Mouse (Mus musculus) CH12F3 (cell line): ENCODE results near the gene Casp1.

Experiments
- in situ Hi-C: fragments of 300-500 bp; cut with MboI; formaldehyde crosslinking; loops from 2 replicates; pipeline ENCODE4 v1.14.3; 2020; ENCODE audit warnings: low sequenced_read_pairs

Casp1 gene

GRCm38 (mm10) chr9:5298329-5299131, at the start of gene Casp1:
TSS of gene Casp1 (plus strand) at chr9:5298517.
- in situ Hi-C loops = no loop called here

GRCm38 (mm10) chr9:5263951-5264475, 34.3 kb upstream of the Casp1 start:
- in situ Hi-C loops = no loop called here

GRCm38 (mm10) chr9:5270274-5270673, 28.0 kb upstream of the Casp1 start:
- in situ Hi-C loops = no loop called here

GRCm38 (mm10) chr9:5270884-5271283, 27.4 kb upstream of the Casp1 start:
- in situ Hi-C loops = no loop called here

DNA sequence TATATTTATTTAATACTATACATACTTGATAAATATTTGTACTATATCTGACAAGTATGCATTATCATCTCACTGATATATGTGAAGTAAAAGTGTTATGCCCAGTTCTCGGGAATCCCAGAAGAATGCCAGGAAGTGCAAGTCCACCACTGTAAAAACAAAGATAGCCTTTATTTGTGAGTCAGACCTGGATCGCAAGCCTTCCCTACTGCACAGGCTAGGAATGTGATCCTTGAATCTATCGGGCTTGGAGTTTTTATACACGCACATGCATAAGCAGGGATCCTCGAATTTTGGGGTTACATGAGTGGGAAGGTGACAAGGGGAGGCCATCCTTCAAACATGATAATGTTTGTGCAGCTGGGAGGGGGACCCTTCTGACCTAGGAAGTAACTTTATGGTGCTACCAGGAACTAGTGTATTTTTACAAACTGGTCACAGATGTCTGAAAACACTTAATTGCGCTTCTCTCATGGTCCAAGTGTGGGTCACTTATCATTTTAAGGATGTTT, 26.9 kb upstream of the Casp1 start:
- in situ Hi-C loops = no loop called here

GRCm38 (mm10) chr9:5286071-5286470, 12.2 kb upstream of the Casp1 start:
- in situ Hi-C loops = no loop called here

DNA sequence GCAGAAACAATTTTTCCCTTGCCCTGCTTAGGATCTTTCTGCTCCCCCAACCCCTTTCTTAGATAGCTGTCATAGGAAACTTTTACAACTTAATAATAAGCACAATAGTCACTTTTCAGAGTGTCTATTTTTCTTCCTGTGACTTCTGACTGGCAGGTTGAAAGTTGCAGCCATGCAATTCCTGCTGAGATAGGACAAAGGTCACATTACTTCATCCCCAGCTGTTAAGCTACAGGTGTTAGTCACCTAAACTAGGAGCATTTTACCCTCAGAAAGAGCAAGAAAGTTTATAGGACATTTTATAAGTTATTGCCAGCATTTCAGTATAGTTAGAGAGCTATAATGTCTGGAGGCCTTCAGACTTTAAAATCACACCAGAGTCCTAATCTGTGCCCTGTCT, 11.7 kb upstream of the Casp1 start:
- in situ Hi-C loops = no loop called here

GRCm38 (mm10) chr9:5296354-5297237, 1.7 kb upstream of the Casp1 start:
- in situ Hi-C loops = no loop called here

GRCm38 (mm10) chr9:5299132-5299381, 740 bp downstream of the Casp1 start:
- in situ Hi-C loops = no loop called here

GRCm38 (mm10) chr9:5308561-5308960, 10.2 kb downstream of the Casp1 start, which contains the start of gene Casp4:
TSS of gene Casp4 (plus strand) at chr9:5308828.
- in situ Hi-C loops = no loop called here

DNA sequence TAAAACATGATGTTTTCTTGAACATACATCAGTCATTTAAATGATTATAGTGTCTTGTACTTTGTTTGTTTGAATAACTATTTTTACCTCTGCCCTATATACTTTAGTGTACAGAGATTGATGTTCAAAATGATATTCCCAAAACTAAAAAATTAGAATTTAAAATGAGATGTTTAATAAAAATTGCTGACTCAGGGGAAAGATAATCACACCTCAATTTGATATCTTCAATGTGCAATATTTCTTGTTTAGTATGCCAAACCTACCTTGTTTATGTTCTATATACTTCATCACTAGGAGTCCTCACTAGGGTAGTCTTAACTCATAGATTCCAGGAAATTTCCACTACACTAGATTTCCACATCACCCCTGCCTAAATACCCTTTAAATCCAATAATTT, 11.8 kb downstream of the Casp1 start:
- in situ Hi-C loops = no loop called here

DNA sequence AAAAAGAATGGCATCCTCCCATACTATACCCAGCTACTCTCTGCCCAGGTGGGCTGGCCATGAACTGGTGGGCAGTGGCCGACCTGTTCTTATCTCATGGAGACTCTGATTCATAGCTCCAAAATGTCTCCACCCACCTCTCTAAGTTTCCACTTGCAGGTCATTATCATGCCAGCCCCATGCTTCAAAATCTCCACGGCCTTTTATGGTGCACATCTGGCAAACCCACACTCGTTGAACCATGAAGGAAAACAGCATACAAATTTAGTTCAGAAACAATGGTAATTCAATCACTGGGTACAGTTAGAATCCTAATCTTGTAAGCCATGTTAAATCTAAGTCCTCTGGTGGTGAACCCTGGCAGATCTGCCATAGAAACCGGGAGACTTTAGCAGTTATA, 13.1 kb downstream of the Casp1 start:
- in situ Hi-C loops = no loop called here

GRCm38 (mm10) chr9:5328204-5328603, 29.9 kb downstream of the Casp1 start:
- in situ Hi-C loops = no loop called here

DNA sequence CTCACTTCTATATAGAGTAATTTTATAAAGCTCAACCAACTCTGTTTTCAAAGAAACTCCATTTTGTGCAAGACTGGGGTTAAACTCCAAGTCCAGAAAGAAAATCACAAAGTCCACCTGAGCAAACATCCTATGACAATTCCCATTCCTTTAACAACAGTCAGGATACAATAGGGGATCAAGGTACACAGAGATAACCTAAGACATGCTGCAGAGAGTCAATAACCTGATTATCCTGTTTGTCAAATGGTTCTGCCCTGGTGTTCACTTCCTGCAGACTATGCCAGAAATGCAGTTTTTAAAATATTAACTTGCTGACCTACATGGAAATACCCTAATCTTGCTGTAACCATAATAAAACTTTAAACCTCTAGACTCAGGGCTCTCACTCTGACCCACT, 34.1 kb downstream of the Casp1 start:
- in situ Hi-C loops = no loop called here

GRCm38 (mm10) chr9:5333422-5333821, 35.1 kb downstream of the Casp1 start:
- in situ Hi-C loops = no loop called here

GRCm38 (mm10) chr9:5343092-5343491, 44.8 kb downstream of the Casp1 start:
- in situ Hi-C loops = no loop called here

- in situ Hi-C loops = no loop called here
These were observed 45.8 kb downstream of the Casp1 start for GRCm38 (mm10) chr9:5344090-5344489.

GRCm38 (mm10) chr9:5345291-5345898, 47.1 kb downstream of the Casp1 start, which contains the start of gene Casp12:
TSS of gene Casp12 (plus strand) at chr9:5345430.
- in situ Hi-C loops = no loop called here

- in situ Hi-C loops = no loop called here
These were observed 49.1 kb downstream of the Casp1 start for GRCm38 (mm10) chr9:5347381-5347780.

DNA sequence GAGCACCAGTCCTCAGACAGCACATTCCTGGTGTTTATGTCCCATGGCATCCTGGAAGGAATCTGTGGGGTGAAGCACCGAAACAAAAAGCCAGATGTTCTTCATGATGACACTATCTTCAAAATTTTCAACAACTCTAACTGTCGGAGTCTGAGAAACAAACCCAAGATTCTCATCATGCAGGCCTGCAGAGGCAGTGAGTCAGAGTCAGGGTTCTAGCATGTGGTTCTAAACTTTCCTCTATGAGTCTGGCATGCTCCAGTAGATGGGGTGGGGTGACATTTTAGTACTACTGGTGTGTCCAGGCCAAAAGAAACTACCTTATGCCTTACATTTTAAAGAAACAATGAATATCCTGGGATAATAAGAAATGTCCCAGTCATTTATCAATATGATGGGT, 55.4 kb downstream of the Casp1 start:
- in situ Hi-C loops = no loop called here

- in situ Hi-C loops = no loop called here
These were observed 58.5 kb downstream of the Casp1 start for GRCm38 (mm10) chr9:5356801-5357200.
